Mouse (Mus musculus) liver, postnatal 0 days (tissue): Measurements from ENCODE around the gene Noxo1.

ENCODE experiments used
- CTCF ChIP-seq: sonication (generic); IDR thresholded peaks from 2 replicates; pipeline ENCODE4 v1.5.1; 2016; ENCODE audit warnings: antibody characterized with exemption, low read depth
- EP300 ChIP-seq: IDR thresholded peaks from 2 replicates; pipeline ENCODE4 v1.6.1; 2016; ENCODE audit warnings: antibody characterized with exemption, low read depth, mild to moderate bottlenecking

DNA sequence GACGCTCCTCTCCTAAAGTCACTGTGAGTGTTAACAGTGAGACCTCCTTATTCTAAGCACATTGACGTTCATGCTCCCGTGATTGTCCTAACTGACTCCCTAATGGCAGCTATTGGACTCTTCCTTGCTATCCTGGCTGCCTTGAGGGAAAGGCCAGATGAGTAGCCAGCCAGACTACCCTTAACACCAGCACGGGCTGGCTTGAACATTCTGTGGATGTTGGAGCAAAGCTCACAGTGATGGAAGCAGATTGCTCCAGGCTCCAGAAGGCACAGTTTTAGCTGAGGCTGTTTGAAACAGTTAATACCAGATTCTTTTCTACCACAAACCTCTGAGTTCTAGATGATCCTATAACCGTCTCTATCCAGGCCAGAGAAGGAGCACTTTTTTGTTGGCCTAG is 47.9 kb downstream of the Noxo1 start:
- TF ChIP-seq EP300 (no peak), CTCF (no peak)
